ENCODE assay signal across 10 mouse cellular contexts in the genomic region with DNA sequence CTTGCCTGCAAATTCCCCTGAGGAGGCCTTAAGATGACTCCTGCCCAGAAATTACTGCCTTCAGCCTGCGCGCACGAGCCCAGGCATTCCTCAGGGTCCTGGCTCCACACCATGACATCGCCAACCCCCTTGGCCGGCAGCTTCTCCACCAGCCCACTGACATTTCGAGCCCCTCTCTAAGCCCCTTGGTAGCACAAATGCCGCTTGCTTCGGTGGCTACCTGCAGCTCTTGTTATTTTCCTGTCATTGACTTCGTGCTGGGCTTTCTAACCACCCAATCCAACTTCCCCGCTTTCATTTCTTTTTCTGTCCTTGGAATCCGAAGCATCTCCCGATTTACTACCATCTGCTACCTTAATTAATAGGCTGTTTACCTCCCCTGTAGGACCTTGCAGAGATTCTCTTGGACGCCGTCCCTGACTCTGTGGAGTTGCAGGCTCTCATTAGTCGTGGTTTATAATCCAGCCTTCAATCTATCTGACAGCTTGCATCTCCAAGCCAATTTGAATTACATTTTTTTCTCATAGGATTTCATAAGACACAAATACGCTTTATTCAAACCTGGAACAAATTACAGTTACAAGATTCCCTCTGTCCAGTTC.
DNase-seq lines count a peak whose midpoint lies in the region; ATAC-seq and TF ChIP-seq lines count a peak whose summit lies in the region.
"Had no signal": no experiment of that assay in that cellular context is flagged by ENCODE, and none has a peak within 500 bp of the region (broad histone marks: within the 10 kb centered on the region; RNA-seq: fewer than 3 reads in every experiment).

No protein-coding gene starts in this region.

- ATAC-seq in kidney, embryonic 16.5 days (ENCODE audit: low FRiP score, low TSS enrichment) = no peak
- no peak for ATAC-seq in neural tube, embryonic 15.5 days (ENCODE audit: low FRiP score)
- no peak for ATAC-seq in lung, postnatal 0 days

- WGBS in kidney, embryonic 16.5 days = 19% methylated on average over 16 of the region's 16 CpGs
- WGBS in neural tube, embryonic 15.5 days = 13% methylated on average over 16 of the region's 16 CpGs
- WGBS in lung, postnatal 0 days = 37% methylated on average over 16 of the region's 16 CpGs

- peak overlapping the region; percentile 40 for H3K4me2 ChIP-seq in kidney, embryonic 16.5 days (replicated peaks; ENCODE audit: low read depth, low read length)
- H3K4me2 ChIP-seq in neural tube, embryonic 15.5 days = peak overlapping the region; percentile 41
- H3K4me2 ChIP-seq in lung, postnatal 0 days (replicated peaks; ENCODE audit: low read depth, low read length) = no peak overlapping the region

- peak overlapping the region; percentile 40; the same call in 1 of the 2 replicates for H3K27ac ChIP-seq in kidney, embryonic 16.5 days (ENCODE audit: low read length)
- no peak overlapping the region for H3K27ac ChIP-seq in neural tube, embryonic 15.5 days (replicated peaks)
- H3K27ac ChIP-seq in lung, postnatal 0 days (ENCODE audit: low read length) = no peak overlapping the region

- H3K4me1 ChIP-seq in kidney, embryonic 16.5 days (ENCODE audit: insufficient read depth, low read length) = peaks cover 24% of the 10 kb centered on the region
- peaks cover 16% of the 10 kb centered on the region for H3K4me1 ChIP-seq in neural tube, embryonic 15.5 days
- H3K4me1 ChIP-seq in lung, postnatal 0 days (ENCODE audit: insufficient read depth, low read depth, low read length) = no peaks in the 10 kb centered on the region

- no peak for TF ChIP-seq CTCF in lung, postnatal 0 days (IDR thresholded peaks at IDR 0.05)

- H3K9ac ChIP-seq in kidney, embryonic 16.5 days (replicated peaks; ENCODE audit: low read length) = peak overlapping the region; percentile 46
- no peak overlapping the region for H3K9ac ChIP-seq in neural tube, embryonic 15.5 days (replicated peaks)
- no peak overlapping the region for H3K9ac ChIP-seq in lung, postnatal 0 days (replicated peaks; ENCODE audit: low read depth)

- no peak for TF ChIP-seq EP300 in lung, postnatal 0 days (IDR thresholded peaks at IDR 0.05)

- H3K9me3 ChIP-seq in kidney, embryonic 16.5 days (ENCODE audit: low read length) = no peaks in the 10 kb centered on the region
- peaks cover 3% of the 10 kb centered on the region; the same call in 1 of the 2 replicates for H3K9me3 ChIP-seq in neural tube, embryonic 15.5 days (replicated peaks)
- no peaks in the 10 kb centered on the region for H3K9me3 ChIP-seq in lung, postnatal 0 days (ENCODE audit: low read length)

- DNase-seq in kidney, postnatal 10 days = no peak
- DNase-seq in embryo, embryonic 9.5 days (ENCODE audit: extremely low spot score) = peak; percentile 30
- DNase-seq in layer of hippocampus, adult 8-10 months (ENCODE audit: low spot score in 2 of 2) = peak; percentile 22 to 43
- no peak for DNase-seq in c-Kit-positive CD71-positive TER-119-positive erythroid progenitor cells, embryonic 14.5 days (ENCODE audit: low spot score)
- DNase-seq in adrenal gland, adult 8-10 months = no peak
- no peak for DNase-seq in lung, postnatal 0 days (ENCODE audit: low spot score)
- DNase-seq: thymus, adult 18-20 months had no signal

- no peaks in the 10 kb centered on the region for H3K36me3 ChIP-seq in kidney, embryonic 16.5 days (ENCODE audit: insufficient read depth, low read length)
- H3K36me3 ChIP-seq in neural tube, embryonic 15.5 days = no peaks in the 10 kb centered on the region
- no peaks in the 10 kb centered on the region for H3K36me3 ChIP-seq in lung, postnatal 0 days (ENCODE audit: insufficient read depth, low read length)

- H3K27me3 ChIP-seq in kidney, embryonic 16.5 days (ENCODE audit: insufficient read depth, low read length) = no peaks in the 10 kb centered on the region
- H3K27me3 ChIP-seq in neural tube, embryonic 15.5 days (replicated peaks) = no peaks in the 10 kb centered on the region
- H3K27me3 ChIP-seq in lung, postnatal 0 days (replicated peaks; ENCODE audit: insufficient read depth, low read length) = no peaks in the 10 kb centered on the region

- H3K4me3 ChIP-seq in kidney, embryonic 16.5 days (ENCODE audit: low read length) = no peak overlapping the region
- H3K4me3 ChIP-seq in neural tube, embryonic 15.5 days (replicated peaks) = no peak overlapping the region
- H3K4me3 ChIP-seq in lung, postnatal 0 days (ENCODE audit: low read depth, low read length) = no peak overlapping the region
- H3K4me3 ChIP-seq: myocyte had no signal

Comparison
In these comparisons a context has a peak if more than half of its experiments do, and no peak if none do; other contexts are left out.
1. DNase-seq: peak in embryo, embryonic 9.5 days (single experiment) and layer of hippocampus, adult 8-10 months (2 of 2); none in kidney, postnatal 10 days (single experiment), c-Kit-positive CD71-positive TER-119-positive erythroid progenitor cells, embryonic 14.5 days (single experiment), adrenal gland, adult 8-10 months (single experiment) and lung, postnatal 0 days (single experiment).